Mouse (Mus musculus) forelimb bud, embryonic 11.5 days (tissue): ENCODE data around the gene Fzd1.

Source experiments
- DNase-seq: peaks from one replicate; pipeline ENCODE4 v3.0.0-alpha.2; 2012; ENCODE audit warnings: low read depth, low spot score

The Fzd1 gene

DNA sequence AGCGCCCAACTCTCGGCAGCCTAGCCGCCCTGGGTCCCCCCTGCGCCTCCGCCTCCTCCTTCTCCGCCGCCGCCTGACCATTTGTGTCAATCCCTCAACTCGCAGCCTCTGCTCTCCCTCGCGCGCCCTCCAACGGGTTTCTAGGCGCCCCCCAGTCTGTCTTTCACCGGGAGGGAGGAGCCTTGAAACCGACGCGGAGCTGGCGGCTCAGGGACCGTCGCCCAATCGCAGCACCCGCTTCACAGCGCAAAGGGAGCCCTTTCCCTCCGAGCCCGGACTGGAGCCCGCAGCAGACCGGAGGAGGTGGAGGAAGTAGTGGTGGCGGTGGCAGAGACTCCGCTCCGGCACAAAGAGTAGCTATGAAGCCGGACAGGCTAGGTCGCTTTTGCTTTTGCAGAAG lies at the start of gene Fzd1:
Gene Fzd1, minus strand, starts transcription at position 134 of the 400 bp plus-strand sequence.
- peak; percentile 96 for DNase-seq

DNA sequence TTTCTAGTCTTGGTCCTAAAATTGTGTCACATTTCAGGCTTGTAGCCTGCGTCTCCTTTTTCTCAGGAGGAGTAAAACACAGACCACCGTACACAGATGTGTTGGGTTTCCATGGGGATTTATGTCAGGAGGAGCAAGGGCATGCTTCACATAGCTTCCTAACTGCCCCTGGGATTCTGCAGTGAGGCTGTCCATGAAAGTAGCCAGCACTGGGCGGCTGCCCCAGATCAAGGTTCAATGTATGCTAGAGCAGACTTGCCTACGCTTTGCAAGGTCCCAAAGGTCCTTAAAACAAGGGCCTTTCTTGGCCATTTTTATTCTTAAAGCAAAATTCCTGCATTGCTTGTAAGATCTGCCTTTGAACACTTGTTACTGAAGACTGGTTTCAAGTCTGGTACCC lies 47.4 kb upstream of the Fzd1 start:
- DNase-seq = no peak

DNA sequence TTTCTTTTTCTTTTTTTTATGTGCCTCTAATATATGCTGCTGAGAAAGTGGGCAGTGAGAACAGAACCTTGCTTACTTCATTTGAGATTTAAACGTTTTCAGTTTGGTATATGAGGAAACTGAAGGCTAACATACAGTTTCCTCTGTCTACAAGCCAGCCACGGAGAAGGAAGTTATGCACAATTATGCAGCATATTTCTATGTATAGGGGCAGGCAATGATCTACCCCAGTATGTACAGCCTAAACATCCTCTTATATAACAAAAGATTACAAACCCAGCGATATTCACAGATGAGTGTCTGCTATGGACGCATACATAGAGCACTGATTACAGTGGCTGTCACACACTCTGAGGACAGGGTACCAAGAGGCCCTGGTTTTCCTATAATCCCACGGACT lies 45.9 kb upstream of the Fzd1 start:
- no peak for DNase-seq

DNA sequence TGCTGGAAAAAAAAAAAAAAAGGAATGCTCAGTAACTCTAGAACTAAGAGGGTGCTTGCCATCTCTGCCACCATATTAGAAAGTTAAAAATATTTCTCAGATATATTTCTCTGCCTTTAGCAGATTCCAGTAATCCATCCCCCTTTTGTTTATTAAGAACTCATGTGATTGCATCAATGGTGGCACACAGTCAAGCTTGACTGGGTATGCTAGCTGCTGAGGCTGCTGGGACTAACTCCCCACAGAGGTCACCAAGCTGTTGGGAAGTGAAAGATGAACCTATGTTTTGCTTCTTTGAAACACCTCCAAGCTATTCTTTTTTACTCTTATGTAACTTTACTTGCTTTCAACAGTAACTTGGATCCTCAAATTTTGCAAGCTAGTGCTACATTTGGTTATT lies 44.1 kb upstream of the Fzd1 start:
- no peak for DNase-seq

DNA sequence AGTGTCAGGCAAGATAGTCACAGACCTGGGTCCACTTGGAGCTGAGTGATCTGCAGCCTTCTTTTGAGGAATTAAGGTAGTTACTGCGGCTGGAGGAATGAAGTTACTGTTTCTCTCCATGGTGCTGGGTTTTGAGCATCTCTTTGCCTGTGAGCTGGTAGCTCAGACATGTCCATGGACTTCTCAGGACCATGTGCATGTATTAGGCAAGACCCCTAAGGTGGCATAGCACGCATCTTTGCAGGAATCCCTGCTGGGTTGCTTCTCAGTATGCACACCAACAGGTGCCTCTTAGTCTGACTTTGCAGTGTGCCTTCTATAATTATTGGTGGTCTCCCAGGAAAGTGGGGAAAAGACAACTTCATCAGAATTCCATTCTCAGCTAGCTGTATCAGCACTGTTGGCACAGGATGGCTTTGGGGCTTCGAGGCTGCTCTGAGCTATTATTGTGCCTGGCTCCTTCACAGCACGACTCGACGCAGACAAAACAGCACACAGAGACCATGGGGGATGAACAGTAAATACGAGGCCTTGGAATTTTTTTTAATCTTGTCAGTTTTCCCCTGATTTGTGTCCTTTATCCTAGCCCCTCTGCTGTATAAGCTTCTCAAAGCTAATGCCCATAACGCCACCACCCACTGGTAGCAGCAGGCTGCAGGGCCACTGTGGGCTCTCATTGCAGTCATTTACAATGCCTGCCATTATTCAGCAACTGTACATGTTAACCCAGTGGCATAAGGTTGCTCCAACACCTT lies 43.4 kb upstream of the Fzd1 start:
- no peak for DNase-seq

DNA sequence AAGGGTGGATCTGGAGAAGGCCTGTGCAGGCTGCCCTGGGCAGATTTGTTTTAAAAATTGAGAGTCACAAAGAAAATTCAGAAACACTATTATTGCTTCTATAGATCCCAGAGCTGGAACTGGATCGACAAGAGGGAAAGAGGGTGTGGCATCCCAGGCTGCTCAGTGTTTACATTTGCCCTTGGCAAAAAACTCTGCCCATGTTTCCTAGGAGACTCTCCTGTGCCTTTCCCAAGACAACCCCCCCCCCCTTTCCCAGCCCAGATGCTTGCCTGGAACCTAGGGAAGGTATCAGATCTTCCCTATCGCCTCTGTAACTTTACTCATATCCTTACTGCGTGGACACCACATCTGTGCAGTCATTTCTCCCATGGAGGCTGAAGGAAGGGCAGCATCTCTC lies 33.4 kb upstream of the Fzd1 start:
- DNase-seq = no peak

DNA sequence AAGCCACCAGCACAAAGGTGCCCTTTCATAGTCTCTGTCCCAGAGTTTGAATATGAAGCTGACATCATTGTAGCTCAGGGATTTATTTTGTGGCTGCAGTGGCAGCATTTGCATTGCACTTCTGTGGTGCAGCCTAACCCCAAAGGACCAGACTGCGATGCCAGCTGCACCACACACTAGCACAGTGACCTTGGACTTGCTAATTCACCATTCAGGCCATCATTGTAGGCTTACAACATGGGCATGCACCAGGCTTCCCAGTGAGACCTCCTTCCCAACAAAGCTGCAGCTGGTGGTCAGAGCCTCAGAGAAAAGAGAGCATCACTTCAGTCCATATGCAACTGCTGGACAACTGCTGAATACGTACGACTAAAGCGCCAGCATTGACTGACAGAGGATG lies 32.4 kb upstream of the Fzd1 start:
- no peak for DNase-seq

DNA sequence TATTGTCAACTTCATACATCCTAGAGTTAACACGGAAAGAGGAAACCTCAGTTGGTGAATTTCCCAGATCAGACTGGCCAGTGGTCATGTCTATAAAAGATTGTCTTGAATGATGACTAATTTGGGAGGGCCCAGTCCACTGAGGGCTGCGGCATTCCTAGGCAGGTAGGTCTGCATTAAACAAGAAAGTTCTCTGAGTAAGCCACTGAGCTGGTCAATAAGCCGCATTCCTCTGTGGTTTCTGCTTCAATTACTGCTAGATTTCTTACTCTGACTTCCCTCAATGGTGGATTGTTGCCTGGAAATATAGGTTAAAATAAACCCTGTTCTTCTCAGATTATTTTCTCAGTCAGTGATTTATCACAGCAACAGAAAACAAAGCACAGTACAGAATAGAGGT lies 30.6 kb upstream of the Fzd1 start:
- no peak for DNase-seq

DNA sequence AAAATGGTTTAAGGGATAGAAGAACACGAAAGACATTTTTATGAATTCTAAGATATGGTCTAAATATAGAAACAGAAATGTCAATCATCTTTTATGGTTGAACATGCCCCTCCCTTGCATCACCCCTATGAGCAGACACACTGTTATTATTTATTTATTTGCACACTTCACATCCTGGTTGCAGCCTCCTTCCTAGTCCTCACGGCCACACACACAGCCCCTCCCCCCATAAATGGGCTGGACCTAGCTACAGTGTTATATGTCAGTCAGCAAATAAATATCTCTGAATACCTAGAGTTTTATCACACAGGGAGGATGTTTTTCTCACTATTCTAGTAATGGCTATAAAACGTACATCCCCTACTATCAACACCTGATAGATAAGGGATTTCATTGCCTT lies 29.0 kb upstream of the Fzd1 start:
- no peak for DNase-seq

DNA sequence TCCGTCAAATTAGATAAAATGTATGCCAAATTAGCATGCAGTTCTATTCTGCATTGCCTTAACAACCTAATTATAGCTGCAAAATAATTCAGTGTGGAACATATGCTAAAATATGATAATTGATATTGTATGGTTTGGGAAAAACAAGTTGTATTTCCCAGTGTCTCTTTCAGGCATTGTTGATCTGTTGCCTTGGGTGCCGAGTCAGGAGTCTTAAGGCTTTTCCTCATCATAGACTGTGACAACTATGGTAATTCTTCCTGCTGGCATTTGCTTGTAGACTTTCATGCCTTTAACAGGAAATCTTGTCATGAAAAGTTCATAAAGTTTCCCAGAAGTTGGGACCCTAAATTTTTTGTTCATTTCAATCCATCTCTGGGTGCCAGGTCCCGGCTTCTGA lies 20.4 kb upstream of the Fzd1 start:
- DNase-seq = no peak

DNA sequence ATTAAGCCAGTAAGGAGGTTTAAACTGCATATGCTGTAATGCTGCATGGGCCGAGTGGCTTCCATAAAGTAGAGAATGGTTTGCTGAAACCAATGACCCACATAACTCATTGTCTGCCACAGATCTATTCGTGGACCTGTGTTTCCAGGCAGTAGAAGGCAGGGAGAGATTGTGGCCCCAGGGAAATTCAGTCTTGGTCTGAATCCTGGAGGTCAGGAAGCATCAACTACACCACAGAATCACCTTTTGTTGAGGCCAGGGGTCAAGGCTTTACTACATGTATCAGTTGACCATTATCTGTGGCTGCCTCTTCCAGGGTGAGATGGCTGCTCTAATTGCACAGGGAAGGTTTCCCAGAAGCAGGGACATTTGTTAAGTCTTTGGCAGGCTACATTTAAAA lies 18.7 kb upstream of the Fzd1 start:
- no peak for DNase-seq

DNA sequence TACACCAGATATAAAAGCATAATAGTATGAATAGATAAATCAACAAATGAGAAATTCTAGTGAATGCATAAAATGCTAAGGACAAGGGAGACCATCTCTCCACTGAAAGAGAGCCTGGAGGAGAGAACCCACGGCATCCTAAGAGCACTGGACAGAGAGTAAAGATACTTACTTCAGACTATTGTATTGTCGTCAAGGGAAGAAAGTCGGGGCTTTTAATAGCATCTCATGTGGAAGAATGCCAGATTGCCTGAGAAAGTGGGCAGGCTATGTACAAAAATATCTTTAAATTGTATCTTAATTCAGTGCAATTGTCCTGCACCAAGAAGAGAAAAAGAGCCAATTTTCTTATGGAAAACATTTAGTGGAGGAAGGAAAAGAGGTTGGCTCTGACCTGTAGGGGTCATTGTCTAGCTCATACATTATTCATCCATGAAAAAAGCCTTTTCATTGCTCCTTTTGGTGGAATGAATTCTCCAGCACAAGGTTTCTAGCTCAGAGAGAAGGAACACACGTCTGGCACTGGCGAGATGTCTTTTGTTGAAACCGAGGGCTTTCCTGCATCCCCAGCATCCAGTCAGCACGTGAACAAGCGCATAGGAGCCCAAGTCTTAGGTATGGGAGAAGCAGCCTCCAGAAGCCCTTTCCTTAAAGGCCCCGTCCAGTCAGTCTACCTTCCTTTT lies 15.4 kb upstream of the Fzd1 start:
- no peak for DNase-seq

DNA sequence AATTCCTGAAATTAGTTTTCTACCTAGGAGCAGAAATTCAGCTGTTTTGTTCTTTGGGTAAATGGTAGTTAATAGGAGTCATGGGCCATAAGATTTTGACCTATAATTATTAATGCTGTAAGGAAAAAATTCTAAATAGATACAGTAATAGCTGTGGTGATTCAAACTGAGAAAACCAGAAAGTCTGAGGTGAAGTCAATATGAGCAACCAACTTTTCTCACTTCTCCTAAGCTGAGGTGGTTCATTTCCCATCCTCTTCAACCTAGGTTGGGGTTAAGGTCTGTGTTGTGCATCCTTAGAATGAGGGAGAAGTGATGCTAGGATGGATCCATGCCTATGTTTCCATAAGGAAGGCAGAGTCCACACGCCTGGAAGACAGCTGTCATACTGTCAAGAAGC lies 12.8 kb upstream of the Fzd1 start:
- DNase-seq = no peak

DNA sequence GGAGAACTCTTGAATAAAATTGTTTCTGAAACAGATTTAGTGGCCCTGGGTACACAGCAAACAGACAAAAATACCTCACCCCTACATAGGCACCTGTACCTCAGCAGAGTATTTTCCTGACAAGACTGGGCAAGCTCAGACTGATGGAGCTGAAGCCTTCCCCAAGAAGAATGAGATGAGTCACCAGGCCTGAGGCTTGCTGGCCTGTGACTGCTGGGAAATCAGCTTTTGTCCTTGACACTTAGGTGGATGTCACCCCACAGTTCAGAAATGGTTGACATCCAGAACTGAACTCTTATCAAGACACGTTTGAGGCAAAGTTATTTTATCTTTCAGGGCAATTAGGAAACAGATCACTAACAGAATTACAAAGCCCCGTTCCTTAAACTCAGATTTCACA lies 10.1 kb upstream of the Fzd1 start:
- DNase-seq = no peak

DNA sequence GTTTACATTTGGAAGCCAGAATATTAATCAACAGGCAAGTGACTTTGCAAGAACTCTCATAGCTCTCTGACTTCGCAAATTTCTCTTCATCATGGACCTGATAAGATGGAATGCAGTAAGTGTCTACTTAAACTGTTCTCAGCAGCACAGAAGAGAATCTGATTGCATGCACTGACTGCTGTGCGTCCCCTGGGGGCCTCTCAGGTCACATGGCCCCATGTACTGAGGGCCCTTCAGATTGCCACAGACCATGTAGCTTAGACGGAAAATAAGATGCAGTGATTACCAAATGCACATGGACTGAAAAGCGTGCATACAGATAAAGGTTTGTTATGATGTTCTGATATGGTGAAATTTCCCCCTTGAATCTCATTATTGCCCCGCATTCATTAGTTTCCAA lies 8.9 kb upstream of the Fzd1 start:
- DNase-seq = no peak

DNA sequence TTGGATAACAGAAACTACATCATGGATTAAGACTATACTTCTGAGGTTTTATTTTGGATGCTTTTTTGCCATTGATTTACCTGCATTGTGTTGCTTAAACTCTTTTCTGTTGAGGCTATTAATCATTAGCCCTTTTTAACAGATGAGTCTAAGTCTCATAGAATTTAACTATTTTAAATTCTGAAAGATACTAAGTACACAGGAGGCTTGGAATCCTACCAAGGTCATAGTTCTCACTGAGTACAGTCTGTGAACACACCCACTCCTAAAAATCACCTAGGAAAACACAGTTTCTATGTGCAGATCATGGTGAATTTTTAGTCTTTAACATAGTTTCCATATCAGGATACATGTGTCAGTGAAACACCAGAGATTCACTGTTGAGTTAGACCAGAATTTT lies 4.1 kb upstream of the Fzd1 start:
- DNase-seq = no peak

DNA sequence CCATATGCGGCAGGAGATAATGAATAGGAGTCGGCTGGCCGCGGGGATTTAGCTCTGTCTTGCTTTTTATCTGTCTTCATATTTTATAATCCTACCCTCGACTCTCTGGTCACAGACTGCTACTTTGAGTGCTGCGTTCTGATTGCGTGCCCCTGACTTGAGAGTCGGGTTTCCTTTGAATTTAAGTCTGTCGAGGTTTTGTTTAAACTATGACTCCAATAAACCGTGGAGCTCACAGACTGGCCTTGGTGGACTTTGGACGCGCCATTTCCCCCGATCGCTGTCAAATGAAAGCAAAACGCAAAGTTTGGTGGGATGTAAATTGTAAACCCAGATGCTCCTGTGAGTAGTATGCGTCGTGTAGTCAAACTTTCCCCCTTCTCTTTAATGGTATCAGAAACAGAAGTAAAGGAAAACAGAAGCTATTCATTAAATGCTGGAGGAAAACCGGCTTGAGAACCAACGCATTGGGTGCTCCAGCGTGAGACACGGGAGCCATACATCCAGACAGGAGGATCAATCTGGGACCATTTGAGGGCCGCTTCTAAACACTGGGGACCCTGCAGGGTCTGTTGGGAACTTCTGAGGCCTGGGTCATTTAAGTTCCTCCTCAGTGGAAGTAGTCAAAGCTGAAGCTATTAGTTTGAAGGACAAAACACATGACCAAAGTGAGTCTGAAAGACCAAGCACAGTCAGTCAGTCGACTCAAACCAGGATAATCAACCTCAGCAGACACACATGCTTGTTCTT lies 671 bp upstream of the Fzd1 start:
- DNase-seq = peak; percentile 31

DNA sequence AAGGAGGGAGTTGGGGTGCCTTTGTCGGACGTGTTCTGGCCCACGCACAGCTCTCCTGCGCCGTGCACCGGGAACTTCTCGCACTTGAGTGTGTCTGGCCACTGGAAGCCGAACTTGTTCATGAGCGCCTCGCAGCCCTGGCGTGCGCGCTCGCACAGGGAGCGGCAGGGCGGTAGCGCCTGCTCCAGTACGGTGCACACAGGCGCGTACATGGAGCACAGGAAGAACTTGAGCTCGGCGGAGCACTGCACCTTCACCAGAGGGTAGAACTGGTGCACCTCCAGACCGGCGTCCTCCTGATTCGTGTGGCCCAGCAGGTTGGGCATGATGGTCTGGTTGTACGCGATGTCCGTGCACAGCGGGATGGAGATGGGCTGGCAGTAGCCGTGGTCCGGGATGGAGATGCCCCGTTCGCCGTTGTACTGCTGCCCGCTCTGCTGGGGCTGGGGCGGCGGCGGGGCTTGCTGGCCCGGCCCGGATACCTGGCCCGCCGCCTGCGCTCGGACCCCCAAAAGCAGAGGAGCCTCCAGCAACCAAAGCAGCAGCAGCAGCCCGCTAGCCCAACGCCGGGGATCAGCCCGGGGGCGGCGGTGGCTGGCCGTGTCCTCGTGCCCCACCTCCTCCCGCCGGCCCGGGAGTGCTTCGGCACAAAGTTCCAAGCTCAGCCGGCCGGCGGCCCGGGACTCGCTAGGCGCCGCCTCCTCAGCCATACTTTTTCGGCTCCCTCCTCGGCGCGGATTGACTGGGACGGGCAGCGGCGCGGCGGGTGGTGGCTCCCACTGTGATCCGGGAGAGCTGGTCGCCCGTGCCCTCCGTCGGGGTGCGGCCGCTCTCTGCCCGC lies 744 bp downstream of the Fzd1 start:
- DNase-seq = peak; percentile 55

DNA sequence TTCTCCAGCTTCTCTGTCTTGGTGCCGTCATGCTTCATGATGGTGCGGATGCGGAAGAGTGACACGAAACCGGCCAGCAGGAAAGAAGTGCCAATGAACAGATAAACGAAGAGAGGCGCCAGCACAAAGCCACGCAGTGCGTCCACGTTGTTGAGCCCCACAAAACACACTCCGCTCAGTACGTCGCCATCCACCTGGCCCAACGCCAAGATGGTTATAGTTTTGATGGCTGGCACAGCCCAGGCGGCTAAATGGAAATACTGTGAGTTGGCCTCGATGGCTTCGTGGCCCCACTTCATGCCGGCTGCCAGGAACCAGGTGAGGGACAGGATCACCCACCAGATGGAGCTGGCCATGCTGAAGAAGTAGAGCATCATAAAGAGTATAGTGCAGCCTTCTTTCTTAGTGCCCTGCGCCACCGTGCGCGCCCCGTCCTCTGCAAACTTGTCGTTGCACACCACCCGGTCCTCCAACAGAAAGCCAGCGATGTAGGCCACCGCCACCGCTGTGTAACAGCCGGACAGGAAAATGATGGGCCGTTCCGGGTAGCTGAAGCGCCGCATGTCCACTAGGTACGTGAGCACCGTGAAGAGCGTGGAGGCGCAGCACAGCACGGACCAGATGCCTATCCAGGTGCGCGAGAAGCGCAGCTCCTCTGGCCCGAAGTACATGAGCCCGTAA lies 1.7 kb downstream of the Fzd1 start:
- DNase-seq = peak; percentile 33

DNA sequence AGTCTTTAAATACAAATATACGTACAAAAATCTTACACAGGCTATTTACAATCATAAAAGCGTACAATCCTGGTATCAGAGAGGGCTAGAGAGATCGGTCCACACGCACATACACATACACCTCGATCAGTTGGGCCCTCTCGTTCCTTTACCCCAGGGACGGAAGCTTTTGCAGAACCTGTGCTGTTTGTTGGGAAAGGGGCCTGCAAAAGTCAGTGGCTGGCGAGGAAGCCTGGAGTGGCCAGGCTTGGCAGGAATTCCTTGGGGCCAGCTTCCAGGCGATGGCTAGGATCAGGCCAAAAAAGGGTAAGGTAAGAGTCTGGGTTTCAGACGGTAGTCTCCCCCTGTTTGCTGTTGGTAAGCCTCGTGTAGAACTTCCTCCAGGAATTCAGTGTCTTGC lies 2.5 kb downstream of the Fzd1 start:
- DNase-seq = no peak

DNA sequence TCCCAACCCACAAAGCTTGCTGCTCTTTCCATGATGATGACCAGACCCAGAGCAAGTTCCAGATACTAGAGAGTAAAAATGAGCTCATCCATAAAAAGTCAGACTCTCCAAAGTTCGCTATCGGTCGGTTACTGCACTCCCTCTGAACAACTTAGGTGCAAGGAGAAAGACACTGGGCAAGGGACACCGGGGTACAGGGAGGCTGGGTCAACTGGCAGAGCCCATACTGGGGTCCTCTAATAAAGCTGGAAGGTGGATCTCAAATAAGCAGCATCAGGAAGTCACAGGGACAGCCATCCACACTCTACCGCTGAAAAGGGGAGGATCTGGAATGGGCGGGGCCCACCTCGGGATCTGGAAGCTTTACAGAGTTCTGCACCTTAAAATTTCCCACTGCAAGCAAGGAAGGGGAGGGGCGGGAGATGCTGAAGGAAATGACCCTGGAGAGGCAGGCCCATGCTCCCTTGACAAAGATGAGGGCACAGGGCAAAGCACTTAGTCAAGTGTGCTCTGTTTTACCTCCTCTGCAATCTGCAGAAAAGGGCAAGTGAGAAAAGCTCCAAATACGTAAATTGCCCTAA lies 3.0 kb downstream of the Fzd1 start:
- no peak for DNase-seq
